Mouse (Mus musculus) A20 (cell line): ENCODE measurements around the gene E430018J23Rik.
A peak's percentile ranks its signal among the peaks of the same experiment; 100 is the strongest.

Experiments used
- DNase-seq: peaks from one replicate; pipeline ENCODE4 v3.0.0-alpha.2; 2011; ENCODE audit warnings: low read depth, low spot score

E430018J23Rik gene

GRCm38 (mm10) chr7:127378310-127378921 lies 15.0 kb downstream of the E430018J23Rik start:
- DNase-seq: no peak

GRCm38 (mm10) chr7:127375271-127376245 lies 17.9 kb downstream of the E430018J23Rik start, which contains the start of gene Zfp747:
Zfp747 (minus strand) TSS chr7:127376050.
- peak; percentile 94 for DNase-seq

GRCm38 (mm10) chr7:127371870-127372269 lies 21.6 kb downstream of the E430018J23Rik start:
- peak; percentile 17 for DNase-seq

GRCm38 (mm10) chr7:127371213-127371612 lies 22.2 kb downstream of the E430018J23Rik start:
- DNase-seq: no peak

GRCm38 (mm10) chr7:127366249-127366648 lies 27.2 kb downstream of the E430018J23Rik start:
- no peak for DNase-seq

- no peak for DNase-seq
Measured at GRCm38 (mm10) chr7:127364166-127364565, 29.3 kb downstream of the E430018J23Rik start.

- no peak for DNase-seq
Measured at GRCm38 (mm10) chr7:127363475-127363921, 29.9 kb downstream of the E430018J23Rik start.

- peak; percentile 63 for DNase-seq
Measured at GRCm38 (mm10) chr7:127362418-127362817, 31.0 kb downstream of the E430018J23Rik start.

- no peak for DNase-seq
Measured at GRCm38 (mm10) chr7:127361449-127361848, 32.0 kb downstream of the E430018J23Rik start.

GRCm38 (mm10) chr7:127360265-127360664 lies 33.2 kb downstream of the E430018J23Rik start:
- no peak for DNase-seq

GRCm38 (mm10) chr7:127358472-127358871 lies 35.0 kb downstream of the E430018J23Rik start:
- no peak for DNase-seq

- DNase-seq: no peak
Measured at GRCm38 (mm10) chr7:127357871-127358270, 35.6 kb downstream of the E430018J23Rik start.

- no peak for DNase-seq
Measured at GRCm38 (mm10) chr7:127355796-127356195, 37.6 kb downstream of the E430018J23Rik start.

- no peak for DNase-seq
Measured at GRCm38 (mm10) chr7:127351230-127352004, 42.0 kb downstream of the E430018J23Rik start.

- no peak for DNase-seq
Measured at GRCm38 (mm10) chr7:127346676-127347075, 46.8 kb downstream of the E430018J23Rik start.

- peak; percentile 92 for DNase-seq
Measured at GRCm38 (mm10) chr7:127345512-127346325, 47.7 kb downstream of the E430018J23Rik start, which contains the start of gene Zfp768. Zfp768 (minus strand) TSS chr7:127345589.

GRCm38 (mm10) chr7:127345092-127345491 lies 48.3 kb downstream of the E430018J23Rik start:
- DNase-seq: no peak

GRCm38 (mm10) chr7:127344371-127344770 lies 49.1 kb downstream of the E430018J23Rik start:
- no peak for DNase-seq

- no peak for DNase-seq
Measured at GRCm38 (mm10) chr7:127343351-127344019, 49.9 kb downstream of the E430018J23Rik start.

- DNase-seq: no peak
Measured at GRCm38 (mm10) chr7:127342888-127343287, 50.5 kb downstream of the E430018J23Rik start.
